Mouse (Mus musculus): ENCODE results near the gene Zfp37. TPM values are rescaled to one million over a fixed set of nuclear protein-coding genes. Genes with fewer than 3 reads are reported as not detected.
"Not testable (repeated sequence)": the region's sequence is repeated elsewhere in the genome, so short reads cannot be mapped to it uniquely, and the experiment has no call there.

Gene Zfp37
- 1 to 10 TPM in 1 of 2 experiments, under 1 TPM in 1; 0.82 to 1.3 TPM for total RNA-seq (2021)
- long read RNA-seq, experiment 1, result 0 reads
- long read RNA-seq, experiment 2, partial matches to known transcripts, result 0 of 1 reads
- long read RNA-seq, experiment 2, other reads (novel, unspliced or antisense), result 1 of 1 reads

- DNase-seq (ENCODE audit: low spot score), result no peak
Measured at GRCm38 (mm10) chr4:62230769-62231168, at the start of gene Zfp37. Zfp37 (minus strand) TSS chr4:62231047.

- no peak for DNase-seq (ENCODE audit: low spot score)
Measured at GRCm38 (mm10) chr4:62278081-62278480, 47.2 kb upstream of the Zfp37 start.

GRCm38 (mm10) chr4:62277222-62277621 is 46.4 kb upstream of the Zfp37 start:
- no peak for DNase-seq (ENCODE audit: low spot score)

- DNase-seq (ENCODE audit: low spot score), result no peak
Measured at GRCm38 (mm10) chr4:62276642-62277041, 45.8 kb upstream of the Zfp37 start.

- peak; percentile 50 for DNase-seq (ENCODE audit: low spot score)
Measured at GRCm38 (mm10) chr4:62274841-62275536, 44.1 kb upstream of the Zfp37 start.

GRCm38 (mm10) chr4:62273916-62274315 is 43.1 kb upstream of the Zfp37 start:
- no peak for DNase-seq (ENCODE audit: low spot score)

- no peak for DNase-seq (ENCODE audit: low spot score)
Measured at GRCm38 (mm10) chr4:62272696-62273095, 41.8 kb upstream of the Zfp37 start.

- DNase-seq (ENCODE audit: low spot score), result no peak
Measured at GRCm38 (mm10) chr4:62267101-62267500, 36.3 kb upstream of the Zfp37 start.

- not testable (repeated sequence) for DNase-seq (ENCODE audit: low spot score)
Measured at GRCm38 (mm10) chr4:62266016-62266415, 35.2 kb upstream of the Zfp37 start.

- peak; percentile 20 for DNase-seq (ENCODE audit: low spot score)
Measured at GRCm38 (mm10) chr4:62265154-62265836, 34.4 kb upstream of the Zfp37 start.

- peak; percentile 38 for DNase-seq (ENCODE audit: low spot score)
Measured at GRCm38 (mm10) chr4:62263133-62263844, 32.4 kb upstream of the Zfp37 start.

- no peak for DNase-seq (ENCODE audit: low spot score)
Measured at GRCm38 (mm10) chr4:62262276-62262675, 31.4 kb upstream of the Zfp37 start, which contains the start of gene Slc31a2. Slc31a2 (plus strand) TSS chr4:62262562.

- DNase-seq (ENCODE audit: low spot score), result no peak
Measured at GRCm38 (mm10) chr4:62256931-62257330, 26.1 kb upstream of the Zfp37 start.

GRCm38 (mm10) chr4:62254551-62254950 is 23.7 kb upstream of the Zfp37 start:
- DNase-seq (ENCODE audit: low spot score), result no peak

- DNase-seq (ENCODE audit: low spot score), result no peak
Measured at GRCm38 (mm10) chr4:62251776-62252175, 20.9 kb upstream of the Zfp37 start.

GRCm38 (mm10) chr4:62250896-62251544 is 20.2 kb upstream of the Zfp37 start:
- DNase-seq (ENCODE audit: low spot score), result no peak

- no peak for DNase-seq (ENCODE audit: low spot score)
Measured at GRCm38 (mm10) chr4:62248328-62248727, 17.5 kb upstream of the Zfp37 start.

GRCm38 (mm10) chr4:62240586-62240985 is 9.7 kb upstream of the Zfp37 start:
- DNase-seq (ENCODE audit: low spot score), result no peak

- no peak for DNase-seq (ENCODE audit: low spot score)
Measured at GRCm38 (mm10) chr4:62230153-62230552, 694 bp downstream of the Zfp37 start.

- no peak for DNase-seq (ENCODE audit: low spot score)
Measured at GRCm38 (mm10) chr4:62229448-62229847, 1.4 kb downstream of the Zfp37 start.

GRCm38 (mm10) chr4:62228391-62228790 is 2.5 kb downstream of the Zfp37 start:
- peak; percentile 31 for DNase-seq (ENCODE audit: low spot score)

Measured in gastrocnemius, adult 18-20 months (tissue).